19 mouse cellular contexts compared by ENCODE assay signal in genomic region chr17:22795213-22795612, GRCm38 (mm10).
DNase-seq lines count a peak whose midpoint lies in the region; ATAC-seq and TF ChIP-seq lines count a peak whose summit lies in the region.
"Had no signal": no experiment of that assay in that cellular context is flagged by ENCODE, and none has a peak within 500 bp of the region (broad histone marks: within the 10 kb centered on the region; RNA-seq: fewer than 3 reads in every experiment).

No protein-coding gene starts in this region.

- no peak overlapping the region for H3K9ac ChIP-seq in forebrain, postnatal 0 days
- no peak overlapping the region for H3K9ac ChIP-seq in forebrain, embryonic 11.5 days (ENCODE audit: low read length)
- H3K9ac ChIP-seq in midbrain, embryonic 14.5 days (replicated peaks; ENCODE audit: low read length), result no peak overlapping the region
- no peak overlapping the region for H3K9ac ChIP-seq in midbrain, embryonic 16.5 days (ENCODE audit: low read depth, low read length)
- H3K9ac ChIP-seq: limb, embryonic 12.5 days; liver, embryonic 13.5 days; lung, embryonic 15.5 days; midbrain, embryonic 12.5 days; neural tube, embryonic 12.5 days had no signal

- no peak overlapping the region for H3K4me2 ChIP-seq in forebrain, postnatal 0 days (ENCODE audit: low read depth)
- H3K4me2 ChIP-seq in forebrain, embryonic 11.5 days (ENCODE audit: low read depth, low read length, severe bottlenecking), result no peak overlapping the region
- H3K4me2 ChIP-seq in midbrain, embryonic 14.5 days (ENCODE audit: low read length), result no peak overlapping the region
- H3K4me2 ChIP-seq in midbrain, embryonic 16.5 days (ENCODE audit: low read length), result no peak overlapping the region
- H3K4me2 ChIP-seq: limb, embryonic 12.5 days; liver, embryonic 13.5 days; lung, embryonic 15.5 days; midbrain, embryonic 12.5 days; neural tube, embryonic 12.5 days had no signal

- no peak overlapping the region for H3K27ac ChIP-seq in forebrain, postnatal 0 days (ENCODE audit: low read depth, low read length)
- H3K27ac ChIP-seq in forebrain, embryonic 11.5 days (ENCODE audit: low read depth, low read length), result no peak overlapping the region
- no peak overlapping the region for H3K27ac ChIP-seq in midbrain, embryonic 14.5 days (replicated peaks; ENCODE audit: low read depth, low read length)
- no peak overlapping the region for H3K27ac ChIP-seq in midbrain, embryonic 16.5 days (ENCODE audit: low read length)
- H3K27ac ChIP-seq: left cerebral cortex, adult 2 months; limb, embryonic 12.5 days; liver, embryonic 13.5 days; lung, embryonic 15.5 days; midbrain, embryonic 12.5 days; neural tube, embryonic 12.5 days had no signal

- H3K36me3 ChIP-seq in forebrain, postnatal 0 days (ENCODE audit: insufficient read depth), result 0 out of 2 replicates have a peak, but pooled peaks cover 10% of the 10 kb centered on the region
- H3K36me3 ChIP-seq in forebrain, embryonic 11.5 days (ENCODE audit: control insufficient read depth, insufficient read depth, low read length), result peaks cover 4% of the 10 kb centered on the region; the same call in 1 of the 2 replicates
- peaks cover 8% of the 10 kb centered on the region; the same call in 1 of the 2 replicates for H3K36me3 ChIP-seq in midbrain, embryonic 14.5 days (ENCODE audit: control insufficient read depth, insufficient read depth, low read length)
- peaks cover 18% of the 10 kb centered on the region for H3K36me3 ChIP-seq in midbrain, embryonic 16.5 days (ENCODE audit: control insufficient read depth, insufficient read depth, low read length)
- H3K36me3 ChIP-seq: liver, embryonic 13.5 days had no signal

- DNase-seq in forebrain, postnatal 0 days, result peak; percentile 8
- no peak for DNase-seq in forebrain, embryonic 11.5 days (ENCODE audit: low spot score)
- peak; percentile 4 for DNase-seq in midbrain, embryonic 14.5 days
- DNase-seq in brain, adult 2 months (ENCODE audit: low read depth, low spot score), result peak; percentile 49
- DNase-seq in telencephalon, adult 2 months (ENCODE audit: low read depth, low spot score), result peak; percentile 18
- no peak for DNase-seq in cerebellum, postnatal 36 days
- DNase-seq: cerebellum, postnatal 25 days; gastrocnemius, postnatal 25 days; kidney, postnatal 4 days; liver, embryonic 13.5 days; thymus, postnatal 4 days had no signal

- H3K27me3 ChIP-seq in forebrain, postnatal 0 days (ENCODE audit: insufficient read depth, low read length), result no peaks in the 10 kb centered on the region
- H3K27me3 ChIP-seq in forebrain, embryonic 11.5 days (ENCODE audit: control insufficient read depth, insufficient read depth, low read length), result no peaks in the 10 kb centered on the region
- no peaks in the 10 kb centered on the region for H3K27me3 ChIP-seq in midbrain, embryonic 14.5 days (ENCODE audit: control insufficient read depth, insufficient read depth, low read length)
- no peaks in the 10 kb centered on the region for H3K27me3 ChIP-seq in midbrain, embryonic 16.5 days (ENCODE audit: control insufficient read depth, insufficient read depth, low read depth, low read length)
- H3K27me3 ChIP-seq: limb, embryonic 12.5 days; liver, embryonic 13.5 days; lung, embryonic 15.5 days; midbrain, embryonic 12.5 days; neural tube, embryonic 12.5 days had no signal

- H3K4me3 ChIP-seq in forebrain, postnatal 0 days (ENCODE audit: low read depth, low read length), result no peak overlapping the region
- no peak overlapping the region for H3K4me3 ChIP-seq in forebrain, embryonic 11.5 days (ENCODE audit: low read depth, low read length)
- H3K4me3 ChIP-seq in midbrain, embryonic 14.5 days (replicated peaks; ENCODE audit: low read depth, low read length), result no peak overlapping the region
- no peak overlapping the region for H3K4me3 ChIP-seq in midbrain, embryonic 16.5 days (ENCODE audit: low read depth, low read length)
- H3K4me3 ChIP-seq: erythroblast, embryonic 14.5 days; left cerebral cortex, adult 2 months; limb, embryonic 12.5 days; liver, embryonic 13.5 days; lung, embryonic 15.5 days; midbrain, embryonic 12.5 days; neural tube, embryonic 12.5 days had no signal

- H3K9me3 ChIP-seq in forebrain, postnatal 0 days (ENCODE audit: low read length), result peaks cover 49% of the 10 kb centered on the region
- H3K9me3 ChIP-seq in forebrain, embryonic 11.5 days (ENCODE audit: control insufficient read depth, low read length), result peaks cover 15% of the 10 kb centered on the region
- peaks cover 67% of the 10 kb centered on the region for H3K9me3 ChIP-seq in midbrain, embryonic 14.5 days (ENCODE audit: control insufficient read depth, low read length)
- peaks cover 43% of the 10 kb centered on the region for H3K9me3 ChIP-seq in midbrain, embryonic 16.5 days (replicated peaks; ENCODE audit: control insufficient read depth, low read length, poor library complexity, severe bottlenecking)
- H3K9me3 ChIP-seq: liver, embryonic 13.5 days; lung, embryonic 15.5 days had no signal

- 52% methylated on average over 5 of the region's 5 CpGs for WGBS in forebrain, postnatal 0 days
- WGBS in forebrain, embryonic 11.5 days, result 84% methylated on average over 5 of the region's 5 CpGs
- WGBS in midbrain, embryonic 14.5 days, result 67% methylated on average over 5 of the region's 5 CpGs
- 72% methylated on average over 5 of the region's 5 CpGs for WGBS in midbrain, embryonic 16.5 days

- ATAC-seq in forebrain, postnatal 0 days, result no peak
- ATAC-seq in forebrain, embryonic 11.5 days (replicated peaks; ENCODE audit: low FRiP score), result no peak
- no peak for ATAC-seq in midbrain, embryonic 14.5 days (ENCODE audit: low FRiP score, low TSS enrichment)
- no peak for ATAC-seq in midbrain, embryonic 16.5 days
- ATAC-seq: intestine, embryonic 16.5 days had no signal

- no peaks in the 10 kb centered on the region for H3K4me1 ChIP-seq in forebrain, postnatal 0 days (ENCODE audit: insufficient read depth)
- no peaks in the 10 kb centered on the region for H3K4me1 ChIP-seq in forebrain, embryonic 11.5 days (replicated peaks; ENCODE audit: control insufficient read depth, insufficient read depth, low read length)
- H3K4me1 ChIP-seq in midbrain, embryonic 14.5 days (ENCODE audit: control insufficient read depth, insufficient read depth, low read length), result no peaks in the 10 kb centered on the region
- H3K4me1 ChIP-seq in midbrain, embryonic 16.5 days (ENCODE audit: control insufficient read depth, insufficient read depth, low read length), result no peaks in the 10 kb centered on the region
- H3K4me1 ChIP-seq: limb, embryonic 12.5 days; liver, embryonic 13.5 days; lung, embryonic 15.5 days; midbrain, embryonic 12.5 days; neural tube, embryonic 12.5 days had no signal

- no peak for TF ChIP-seq CTCF in forebrain, postnatal 0 days (IDR thresholded peaks at IDR 0.05; ENCODE audit: low read depth)

Comparison
In these comparisons a context has a peak if more than half of its experiments do, and no peak if none do; other contexts are left out.
1. DNase-seq: peak in forebrain, postnatal 0 days (single experiment), midbrain, embryonic 14.5 days (single experiment), brain, adult 2 months (single experiment) and telencephalon, adult 2 months (single experiment); none in forebrain, embryonic 11.5 days (single experiment) and cerebellum, postnatal 36 days (0 of 2).